Mouse (Mus musculus) cerebellum, postnatal 25 days (tissue): ENCODE data around the gene Cxcl15.

Experiments used
- DNase-seq, 2 experiments: peaks; one replicate each; pipeline ENCODE4 v3.0.0; 2021; ENCODE audit warnings: mixed read lengths in 2 of 2

Gene Cxcl15

GRCm38 (mm10) chr5:90794195-90794625 is at the start of gene Cxcl15:
TSS of gene Cxcl15 (plus strand) at chr5:90794534.
- DNase-seq = no peak

- no peak for DNase-seq
Observed at GRCm38 (mm10) chr5:90753934-90754333, 40.4 kb upstream of the Cxcl15 start.

- no peak for DNase-seq
Observed at GRCm38 (mm10) chr5:90758020-90758605, 36.2 kb upstream of the Cxcl15 start.

- peak; percentile 32 to 38 for DNase-seq
Observed at GRCm38 (mm10) chr5:90759077-90760065, 35.0 kb upstream of the Cxcl15 start, which contains the start of gene Cxcl5. TSS of gene Cxcl5 (plus strand) at chr5:90759360.

GRCm38 (mm10) chr5:90760303-90760702 is 34.0 kb upstream of the Cxcl15 start:
- DNase-seq = no peak

- DNase-seq = no peak
Observed at GRCm38 (mm10) chr5:90760844-90761243, 33.5 kb upstream of the Cxcl15 start.

- DNase-seq = no peak
Observed at GRCm38 (mm10) chr5:90761834-90762233, 32.5 kb upstream of the Cxcl15 start.

- DNase-seq = no peak
Observed at GRCm38 (mm10) chr5:90763912-90764665, 30.2 kb upstream of the Cxcl15 start.

GRCm38 (mm10) chr5:90765821-90766606 is 28.3 kb upstream of the Cxcl15 start:
- DNase-seq = no peak

GRCm38 (mm10) chr5:90768218-90768617 is 26.1 kb upstream of the Cxcl15 start, which contains the start of gene Ppbp:
TSS of gene Ppbp (plus strand) at chr5:90768518.
- DNase-seq = no peak

- no peak for DNase-seq
Observed at GRCm38 (mm10) chr5:90771369-90771768, 23.0 kb upstream of the Cxcl15 start.

GRCm38 (mm10) chr5:90771880-90772653 is 22.3 kb upstream of the Cxcl15 start, which contains the start of gene Pf4:
TSS of gene Pf4 (plus strand) at chr5:90772435.
- DNase-seq = no peak

- DNase-seq = no peak
Observed at GRCm38 (mm10) chr5:90775562-90775961, 18.8 kb upstream of the Cxcl15 start.

GRCm38 (mm10) chr5:90777621-90778020 is 16.7 kb upstream of the Cxcl15 start:
- no peak for DNase-seq

GRCm38 (mm10) chr5:90778856-90779255 is 15.5 kb upstream of the Cxcl15 start:
- DNase-seq = no peak

GRCm38 (mm10) chr5:90783697-90784096 is 10.6 kb upstream of the Cxcl15 start:
- DNase-seq = no peak

GRCm38 (mm10) chr5:90785659-90786588 is 8.4 kb upstream of the Cxcl15 start, which contains the start of gene Cxcl3:
TSS of gene Cxcl3 (plus strand) at chr5:90786103.
- DNase-seq = peak; percentile 39 to 43

- no peak for DNase-seq
Observed at GRCm38 (mm10) chr5:90788114-90788513, 6.2 kb upstream of the Cxcl15 start.

- DNase-seq = no peak
Observed at GRCm38 (mm10) chr5:90789306-90790073, 4.8 kb upstream of the Cxcl15 start.
